Mouse (Mus musculus): ENCODE measurements at regions not wholly inside any gene's neighbourhood (a gene's known extent, or its start where the extent isn't known, plus 50 kb on each side); places are given as distances from the start of the nearest gene placed in this dataset.
A peak's percentile ranks its signal among the peaks of the same experiment; 100 is the strongest.

GRCm38 (mm10) chr14:61880514-61881259 lies 273.4 kb downstream of the Kcnrg start:
- peak; percentile 5 for DNase-seq (ENCODE audit: extremely low read depth, insufficient read length, low spot score)

GRCm38 (mm10) chr14:61885241-61886015 lies 278.2 kb downstream of the Kcnrg start:
- no peak for DNase-seq (ENCODE audit: extremely low read depth, insufficient read length, low spot score)

- no peak for DNase-seq (ENCODE audit: extremely low read depth, insufficient read length, low spot score)
Observed at GRCm38 (mm10) chr14:61889626-61890025, 282.4 kb downstream of the Kcnrg start.

GRCm38 (mm10) chr14:61893786-61894185 lies 286.5 kb downstream of the Kcnrg start:
- DNase-seq (ENCODE audit: extremely low read depth, insufficient read length, low spot score) = no peak

GRCm38 (mm10) chr14:61896879-61897278 lies 289.6 kb downstream of the Kcnrg start:
- no peak for DNase-seq (ENCODE audit: extremely low read depth, insufficient read length, low spot score)

- no peak for DNase-seq (ENCODE audit: extremely low read depth, insufficient read length, low spot score)
Observed at GRCm38 (mm10) chr14:61898664-61899063, 291.4 kb downstream of the Kcnrg start.

GRCm38 (mm10) chr14:61904426-61905124 lies 297.3 kb downstream of the Kcnrg start:
- no peak for DNase-seq (ENCODE audit: extremely low read depth, insufficient read length, low spot score)

- DNase-seq (ENCODE audit: extremely low read depth, insufficient read length, low spot score) = no peak
Observed at GRCm38 (mm10) chr14:61918113-61918512, 310.9 kb downstream of the Kcnrg start.

GRCm38 (mm10) chr14:61931811-61932210 lies 324.6 kb downstream of the Kcnrg start:
- no peak for DNase-seq (ENCODE audit: extremely low read depth, insufficient read length, low spot score)

GRCm38 (mm10) chr14:61941682-61942081 lies 334.4 kb downstream of the Kcnrg start:
- no peak for DNase-seq (ENCODE audit: extremely low read depth, insufficient read length, low spot score)

GRCm38 (mm10) chr14:61945659-61946058 lies 338.4 kb downstream of the Kcnrg start:
- DNase-seq (ENCODE audit: extremely low read depth, insufficient read length, low spot score) = no peak

GRCm38 (mm10) chr14:61949446-61949845 lies 342.2 kb downstream of the Kcnrg start:
- no peak for DNase-seq (ENCODE audit: extremely low read depth, insufficient read length, low spot score)

GRCm38 (mm10) chr14:61950004-61950403 lies 342.4 kb upstream of the Rnaseh2b start:
- DNase-seq (ENCODE audit: extremely low read depth, insufficient read length, low spot score) = no peak

- DNase-seq (ENCODE audit: extremely low read depth, insufficient read length, low spot score) = no peak
Observed at GRCm38 (mm10) chr14:61953029-61953428, 339.4 kb upstream of the Rnaseh2b start.

- no peak for DNase-seq (ENCODE audit: extremely low read depth, insufficient read length, low spot score)
Observed at GRCm38 (mm10) chr14:61955416-61955815, 337.0 kb upstream of the Rnaseh2b start.

GRCm38 (mm10) chr14:61960243-61960957 lies 332.0 kb upstream of the Rnaseh2b start:
- DNase-seq (ENCODE audit: extremely low read depth, insufficient read length, low spot score) = no peak

- DNase-seq (ENCODE audit: extremely low read depth, insufficient read length, low spot score) = no peak
Observed at GRCm38 (mm10) chr14:61968467-61968866, 323.9 kb upstream of the Rnaseh2b start.

- DNase-seq (ENCODE audit: extremely low read depth, insufficient read length, low spot score) = no peak
Observed at GRCm38 (mm10) chr14:61968957-61969535, 323.3 kb upstream of the Rnaseh2b start.

GRCm38 (mm10) chr14:61970591-61970990 lies 321.8 kb upstream of the Rnaseh2b start:
- DNase-seq (ENCODE audit: extremely low read depth, insufficient read length, low spot score) = no peak
